Mouse (Mus musculus) MEL (cell line): ENCODE data around the gene Tll2. TPM values are rescaled to one million over a fixed set of nuclear protein-coding genes. Genes with fewer than 3 reads are reported as not detected.

Source experiments
- DNase-seq: peaks from one replicate; pipeline ENCODE4 v3.0.0; 2011; ENCODE audit warnings: low read depth, low spot score
- H3K27ac ChIP-seq: 2 replicates; pipeline ENCODE4 v1.5.1; 2012; ENCODE audit warnings: low read depth, mild to moderate bottlenecking, control low read depth, low read length, moderate library complexity; ENCODE audit not compliant: control insufficient read depth
- H3K27me3 ChIP-seq, 2 experiments: fragments of 150-350 bp in 1 of 2; sonication (generic) in 1 of 2; 2 replicates each; pipeline ENCODE4 v1.6.1; 2012; ENCODE audit warnings: low read length in 2 of 2, mild to moderate bottlenecking in 2 of 2, improper control_type of control experiment in 1 of 2, moderate library complexity in 1 of 2; ENCODE audit not compliant: insufficient read depth in 2 of 2, control insufficient read depth in 1 of 2
- H3K36me3 ChIP-seq, 2 experiments: 2 replicates each; pipeline ENCODE4 v1.6.1; 2012 to 2014; ENCODE audit warnings: low read length in 2 of 2, improper control_type of control experiment in 1 of 2, inconsistent platforms in 1 of 2, mild to moderate bottlenecking in 1 of 2; ENCODE audit not compliant: insufficient read depth in 2 of 2, control insufficient read depth in 1 of 2
- H3K4me1 ChIP-seq, 2 experiments: fragments of 150-350 bp in 1 of 2; sonication (generic) in 1 of 2; 2 replicates each; pipeline ENCODE4 v1.6.1; 2012; ENCODE audit warnings: low read length in 2 of 2, improper control_type of control experiment in 1 of 2, mild to moderate bottlenecking in 1 of 2; ENCODE audit not compliant: insufficient read depth in 2 of 2, control insufficient read depth in 1 of 2
- H3K4me3 ChIP-seq, 2 experiments: fragments of 150-350 bp in 1 of 2; sonication (generic) in 1 of 2; 2 replicates each; pipeline ENCODE4 v1.5.1; 2012; ENCODE audit warnings: low read depth in 2 of 2, low read length in 2 of 2, mild to moderate bottlenecking in 2 of 2, moderate library complexity in 2 of 2, control low read depth in 1 of 2, improper control_type of control experiment in 1 of 2; ENCODE audit not compliant: control insufficient read depth in 1 of 2, insufficient read depth in 1 of 2
- H3K79me2 ChIP-seq: 2 replicates; pipeline ENCODE4 v1.6.1; 2012; ENCODE audit warnings: mild to moderate bottlenecking, low read length, moderate library complexity; ENCODE audit not compliant: control insufficient read depth, poor library complexity, insufficient read depth
- H3K9ac ChIP-seq: 2 replicates; pipeline ENCODE4 v1.6.1; 2012; ENCODE audit warnings: low read depth, mild to moderate bottlenecking, control low read depth, low read length, moderate library complexity; ENCODE audit not compliant: control insufficient read depth, poor library complexity, severe bottlenecking
- H3K9me3 ChIP-seq: fragments of 150-350 bp; sonication (generic); replicated peaks from 2 replicates; pipeline ENCODE4 v1.6.1; 2012; ENCODE audit warnings: mild to moderate bottlenecking, low read length, improper control_type of control experiment, moderate library complexity; ENCODE audit not compliant: insufficient read depth
- BHLHE40 ChIP-seq: IDR thresholded peaks from 2 replicates; pipeline ENCODE4 v1.6.1; 2012; ENCODE audit warnings: low read depth, mild to moderate bottlenecking, inconsistent platforms, low read length, improper control_type of control experiment, borderline replicate concordance
- CHD2 ChIP-seq: IDR thresholded peaks from 2 replicates; pipeline ENCODE4 v1.6.1; 2011; ENCODE audit warnings: low read length, improper control_type of control experiment
- CTCF ChIP-seq, 3 experiments: IDR thresholded peaks in 2 of 3; conservative IDR thresholded peaks in 1 of 3; 2 replicates each; pipeline ENCODE4 v1.5.1; 2011 to 2012; ENCODE audit warnings: low read length in 3 of 3, low read depth in 2 of 3, mild to moderate bottlenecking in 2 of 3, improper control_type of control experiment in 1 of 3, inconsistent platforms in 1 of 3, mixed read lengths in 1 of 3, moderate library complexity in 1 of 3; ENCODE audit not compliant: control insufficient read depth in 1 of 3, insufficient read depth in 1 of 3, poor library complexity in 1 of 3, severe bottlenecking in 1 of 3
- ELF1 ChIP-seq: IDR thresholded peaks from 2 replicates; pipeline ENCODE4 v1.6.1; 2014; ENCODE audit warnings: low read depth, mild to moderate bottlenecking, inconsistent platforms, low read length, improper control_type of control experiment, moderate library complexity
- EP300 ChIP-seq, 2 experiments: IDR thresholded peaks; 2 replicates each; pipeline ENCODE4 v1.6.1; 2011; ENCODE audit warnings: improper control_type of control experiment in 2 of 2, low read length in 2 of 2, low read depth in 1 of 2, mild to moderate bottlenecking in 1 of 2
- GABPA ChIP-seq: IDR thresholded peaks from 2 replicates; pipeline ENCODE4 v1.6.1; 2012; ENCODE audit warnings: low read depth, mild to moderate bottlenecking, inconsistent platforms, low read length, improper control_type of control experiment, moderate library complexity
- GATA1 ChIP-seq: IDR thresholded peaks from 2 replicates; pipeline ENCODE4 v1.6.1; 2011; ENCODE audit warnings: low read depth, low read length, improper control_type of control experiment
- MAX ChIP-seq: IDR thresholded peaks from 2 replicates; pipeline ENCODE4 v1.6.1; 2011; ENCODE audit warnings: low read length, improper control_type of control experiment
- MAZ ChIP-seq: IDR thresholded peaks from 2 replicates; pipeline ENCODE4 v1.6.1; 2012; ENCODE audit warnings: low read depth, mild to moderate bottlenecking, inconsistent platforms, low read length, improper control_type of control experiment
- MEF2A ChIP-seq: IDR thresholded peaks from 2 replicates; pipeline ENCODE4 v1.6.1; 2014; ENCODE audit warnings: low read depth, mild to moderate bottlenecking, inconsistent platforms, low read length, improper control_type of control experiment; ENCODE audit not compliant: poor library complexity, insufficient replicate concordance, severe bottlenecking; ENCODE audit errors: extremely low read depth
- MXI1 ChIP-seq: IDR thresholded peaks from 2 replicates; pipeline ENCODE4 v1.6.1; 2011; ENCODE audit warnings: mild to moderate bottlenecking, low read depth, low read length, improper control_type of control experiment
- MYC ChIP-seq: IDR thresholded peaks from 2 replicates; pipeline ENCODE4 v1.6.1; 2011; ENCODE audit warnings: low read depth, mild to moderate bottlenecking, low read length, improper control_type of control experiment, moderate library complexity
- NRF1 ChIP-seq: IDR thresholded peaks from 2 replicates; pipeline ENCODE4 v1.6.1; 2014; ENCODE audit warnings: low read depth, mild to moderate bottlenecking, inconsistent platforms, low read length, improper control_type of control experiment, moderate library complexity; ENCODE audit not compliant: poor library complexity, insufficient read depth, severe bottlenecking
- POLR2A ChIP-seq, 2 experiments: IDR thresholded peaks; 2 replicates each; pipeline ENCODE4 v1.6.1; 2011 to 2012; ENCODE audit warnings: low read length in 2 of 2, mild to moderate bottlenecking in 2 of 2, control low read depth in 1 of 2, improper control_type of control experiment in 1 of 2, low read depth in 1 of 2, moderate library complexity in 1 of 2; ENCODE audit not compliant: control insufficient read depth in 1 of 2, insufficient read depth in 1 of 2, poor library complexity in 1 of 2
- POLR2AphosphoS2 ChIP-seq: IDR thresholded peaks from 2 replicates; pipeline ENCODE4 v1.6.1; 2011; ENCODE audit warnings: low read length, improper control_type of control experiment
- POLR2AphosphoS5 ChIP-seq: IDR thresholded peaks from 2 replicates; pipeline ENCODE4 v1.6.1; 2012; ENCODE audit warnings: low read depth, borderline replicate concordance, mild to moderate bottlenecking, inconsistent platforms, low read length, moderate library complexity, mixed read lengths
- RAD21 ChIP-seq: IDR thresholded peaks from 2 replicates; pipeline ENCODE4 v1.6.1; 2011; ENCODE audit warnings: mild to moderate bottlenecking, low read depth, low read length, improper control_type of control experiment
- SIN3A ChIP-seq: IDR thresholded peaks from 2 replicates; pipeline ENCODE4 v1.6.1; 2012; ENCODE audit warnings: low read length, improper control_type of control experiment, inconsistent platforms
- SMC3 ChIP-seq: IDR thresholded peaks from 2 replicates; pipeline ENCODE4 v1.6.1; 2011; ENCODE audit warnings: low read depth, low read length, improper control_type of control experiment
- TCF12 ChIP-seq: IDR thresholded peaks from 2 replicates; pipeline ENCODE4 v1.6.1; 2014; ENCODE audit warnings: low read depth, mild to moderate bottlenecking, inconsistent platforms, low read length, improper control_type of control experiment, moderate library complexity
- USF2 ChIP-seq, 2 experiments: IDR thresholded peaks; 2 replicates each; pipeline ENCODE4 v1.6.1; 2011 to 2012; ENCODE audit warnings: improper control_type of control experiment in 2 of 2, low read length in 2 of 2, borderline replicate concordance in 1 of 2, inconsistent platforms in 1 of 2, low read depth in 1 of 2, mild to moderate bottlenecking in 1 of 2; ENCODE audit not compliant: insufficient read depth in 1 of 2
- ZKSCAN1 ChIP-seq: IDR thresholded peaks from 2 replicates; pipeline ENCODE4 v1.6.1; 2012; ENCODE audit warnings: low read depth, mild to moderate bottlenecking, inconsistent platforms, low read length, improper control_type of control experiment, moderate library complexity
- ZMIZ1 ChIP-seq: IDR thresholded peaks from 2 replicates; pipeline ENCODE4 v1.6.1; 2012; ENCODE audit warnings: low read depth, mild to moderate bottlenecking, inconsistent platforms, low read length, improper control_type of control experiment, moderate library complexity
- ZNF384 ChIP-seq: IDR thresholded peaks from 2 replicates; pipeline ENCODE4 v1.6.1; 2012; ENCODE audit warnings: low read depth, mild to moderate bottlenecking, inconsistent platforms, low read length, improper control_type of control experiment
- polyA plus RNA-seq, 2 experiments: library from polyadenylated mRNA; stranded (reverse) in 1 of 2; unstranded in 1 of 2; fragments of >175 nt in 1 of 2; fragments of >200 nt in 1 of 2; gene quantifications; 2 replicates each; pipeline versions ENCODE4 v1.2.1 to v1.2.4; 2012; ENCODE audit warnings: low replicate concordance in 2 of 2, low read depth in 1 of 2; ENCODE audit not compliant: insufficient read length in 2 of 2, insufficient read depth in 1 of 2, missing spikeins in 1 of 2
- total RNA-seq: library from RNA; depleted of rRNA; stranded (reverse); fragments of 300-350 nt; gene quantifications from 2 replicates; pipeline ENCODE4 v1.2.3, GENCODE M21; 2012

Gene Tll2
- total and polyA plus RNA-seq, 3 experiments: not detected

- DNase-seq: peak; percentile 20
- Histone ChIP-seq H3K4me3 (no peak overlapping the region), H3K9ac (no peak overlapping the region), H3K36me3 (no peaks in the 10 kb centered on the region), H3K79me2 (no peaks in the 10 kb centered on the region), H3K27ac (no peak overlapping the region), H3K4me1 (no peaks in the 10 kb centered on the region), H3K9me3 (no peaks in the 10 kb centered on the region), H3K27me3 (no peaks in the 10 kb centered on the region)
- TF ChIP-seq MAZ: no peak
- TF ChIP-seq GABPA: no peak
- no peak for TF ChIP-seq ZMIZ1
- no peak for TF ChIP-seq ZKSCAN1
- no peak for TF ChIP-seq ELF1
- no peak for TF ChIP-seq CHD2
- TF ChIP-seq BHLHE40: no peak
- no peak for TF ChIP-seq NRF1
Observed at GRCm38 (mm10) chr19:41191724-41192123, 14.9 kb downstream of the Tll2 start.

GRCm38 (mm10) chr19:41190876-41191434 is 15.7 kb downstream of the Tll2 start:
- Histone ChIP-seq H3K4me3 (no peak overlapping the region), H3K36me3 (no peaks in the 10 kb centered on the region), H3K27ac (no peak overlapping the region), H3K9me3 (no peaks in the 10 kb centered on the region), H3K27me3 (no peaks in the 10 kb centered on the region), H3K9ac (no peak overlapping the region), H3K4me1 (no peaks in the 10 kb centered on the region), H3K79me2 (no peaks in the 10 kb centered on the region)
- no peak for DNase-seq
- TF ChIP-seq USF2 (IDR thresholded peaks at IDR 0.05; ENCODE audit: borderline replicate concordance in 1 of 2, insufficient read depth in 1 of 2, low read depth in 1 of 2, low read length in 2 of 2) (no peak), MEF2A (no peak), ZNF384 (no peak)

DNA sequence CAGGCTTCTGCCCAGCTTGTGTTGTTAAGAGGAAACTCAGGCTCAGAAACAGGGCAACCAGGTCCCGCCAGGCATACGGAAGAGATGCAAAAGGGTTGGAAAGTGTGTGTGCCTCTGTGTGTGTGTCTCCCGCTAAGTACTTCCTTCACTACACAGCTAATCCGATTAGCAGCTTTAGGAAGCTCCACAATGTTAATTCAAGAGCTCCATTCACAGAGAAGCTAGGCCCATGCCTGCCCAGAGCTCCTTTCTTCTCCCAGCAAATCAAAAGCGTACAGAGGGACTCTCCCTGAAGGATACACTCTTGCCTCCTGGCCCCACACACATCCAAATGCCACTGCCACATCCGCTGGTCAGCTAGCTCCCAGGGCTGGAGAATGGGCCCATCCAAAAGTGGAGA is 29.3 kb downstream of the Tll2 start:
- TF ChIP-seq EP300 (IDR thresholded peaks at IDR 0.05; ENCODE audit: low read depth in 1 of 2, low read length in 2 of 2) (no peak), MEF2A (no peak), POLR2AphosphoS5 (no peak), ZMIZ1 (no peak), MXI1 (no peak), ELF1 (no peak), POLR2AphosphoS2 (no peak), POLR2A (IDR thresholded peaks at IDR 0.05; ENCODE audit: control insufficient read depth in 1 of 2, insufficient read depth in 1 of 2, low read depth in 1 of 2, low read length in 2 of 2, poor library complexity in 1 of 2) (no peak), MYC (no peak), ZKSCAN1 (no peak), MAX (no peak), GATA1 (no peak), CTCF (IDR thresholded peaks at IDR 0.05 in 2 of 3, conservative IDR thresholded peaks at IDR 0.05 in 1 of 3; ENCODE audit: control insufficient read depth in 1 of 3, insufficient read depth in 1 of 3, low read depth in 2 of 3, low read length in 3 of 3, poor library complexity in 1 of 3, severe bottlenecking in 1 of 3) (no peak), SIN3A (no peak), SMC3 (no peak), RAD21 (no peak), NRF1 (no peak), TCF12 (no peak)
- Histone ChIP-seq H3K9ac (no peak overlapping the region), H3K79me2 (no peaks in the 10 kb centered on the region), H3K27me3 (no peaks in the 10 kb centered on the region), H3K36me3 (no peaks in the 10 kb centered on the region), H3K9me3 (no peaks in the 10 kb centered on the region), H3K4me1 (no peaks in the 10 kb centered on the region), H3K4me3 (no peak overlapping the region), H3K27ac (no peak overlapping the region)
- no peak for DNase-seq
